Mouse (Mus musculus) forebrain, embryonic 15.5 days (tissue): ENCODE results near the gene BC107364. TPM values are rescaled to one million over a fixed set of nuclear protein-coding genes. Genes with fewer than 3 reads are reported as not detected.
A peak's percentile ranks its signal among the peaks of the same experiment; 100 is the strongest.
"Not testable (repeated sequence)": the region's sequence is repeated elsewhere in the genome, so short reads cannot be mapped to it uniquely, and the experiment has no call there.

Source experiments
- ATAC-seq: fragments of 200-750 bp; cut with Nextera tagmentation; replicated peaks from 2 replicates; pipeline ENCODE4 v1.8.0; 2017; ENCODE audit warnings: mild to moderate bottlenecking, moderate TSS enrichment, moderate library complexity
- H3K27ac ChIP-seq: fragments of 300-500 bp; sonication (generic); replicated peaks from 2 replicates; pipeline ENCODE4 v1.5.1; 2015; ENCODE audit warnings: mild to moderate bottlenecking, inconsistent platforms
- H3K27me3 ChIP-seq: fragments of 300-500 bp; sonication (generic); 2 replicates; pipeline ENCODE4 v1.6.1; 2015; ENCODE audit warnings: inconsistent platforms
- H3K36me3 ChIP-seq: fragments of 300-500 bp; sonication (generic); 2 replicates; pipeline ENCODE4 v1.6.1; 2015; ENCODE audit warnings: mild to moderate bottlenecking, inconsistent platforms
- H3K4me1 ChIP-seq: fragments of 300-500 bp; sonication (generic); 2 replicates; pipeline ENCODE4 v1.6.1; 2015; ENCODE audit warnings: inconsistent platforms
- H3K4me2 ChIP-seq: fragments of 300-500 bp; sonication (generic); replicated peaks from 2 replicates; pipeline ENCODE4 v1.6.1; 2015; ENCODE audit warnings: mild to moderate bottlenecking, inconsistent platforms
- H3K4me3 ChIP-seq: fragments of 300-500 bp; sonication (generic); 2 replicates; pipeline ENCODE4 v1.5.1; 2015; ENCODE audit warnings: mild to moderate bottlenecking, inconsistent platforms
- H3K9ac ChIP-seq: fragments of 300-500 bp; sonication (generic); replicated peaks from 2 replicates; pipeline ENCODE4 v1.6.1; 2015; ENCODE audit warnings: mild to moderate bottlenecking, inconsistent platforms
- H3K9me3 ChIP-seq: fragments of 300-500 bp; sonication (generic); 2 replicates; pipeline ENCODE4 v1.6.1; 2016; ENCODE audit warnings: inconsistent platforms
- WGBS: fragments of 180-500 bp; shearing (Covaris S2); methylation state at CpG from one replicate; pipeline ENCODE4 v1.1.7; 2015; ENCODE audit warnings: mixed read lengths; 5-methylcytosine and 5-hydroxymethylcytosine counted together
- polyA plus RNA-seq: library from polyadenylated mRNA; unstranded; fragments of >200 nt; fragmentation: Nextera tagmentation; extraction: Ambion mirVana; gene quantifications from 2 replicates; pipeline ENCODE4 v1.2.1, GENCODE M21; 2015

Gene BC107364
- polyA plus RNA-seq, 1 experiment from 2014 or later = not detected

GRCm38 (mm10) chr3:96494912-96495311, 42.8 kb upstream of the BC107364 start:
- Histone ChIP-seq H3K9ac (no peak overlapping the region), H3K9me3 (no peaks in the 10 kb centered on the region), H3K27me3 (no peaks in the 10 kb centered on the region), H3K4me1 (peaks cover 4% of the 10 kb centered on the region; the same call in 1 of the 2 replicates), H3K27ac (no peak overlapping the region), H3K36me3 (no peaks in the 10 kb centered on the region), H3K4me2 (no peak overlapping the region), H3K4me3 (no peak overlapping the region)
- 95% methylated on average over 3 of the region's 3 CpGs for WGBS
- no peak for ATAC-seq

GRCm38 (mm10) chr3:96494456-96494855, 42.4 kb upstream of the BC107364 start:
- not testable (repeated sequence) for H3K4me2 ChIP-seq, H3K9ac ChIP-seq, H3K27me3 ChIP-seq, H3K4me3 ChIP-seq, H3K27ac ChIP-seq, ATAC-seq, H3K9me3 ChIP-seq, H3K4me1 ChIP-seq, H3K36me3 ChIP-seq
- 92% methylated on average over 7 of the region's 11 CpGs for WGBS

GRCm38 (mm10) chr3:96489636-96490035, 37.5 kb upstream of the BC107364 start:
- H3K9me3 ChIP-seq, H3K9ac ChIP-seq, H3K4me1 ChIP-seq, H3K4me2 ChIP-seq, H3K27me3 ChIP-seq, ATAC-seq, H3K4me3 ChIP-seq, H3K36me3 ChIP-seq: not testable (repeated sequence)
- peak overlapping the region; percentile 88 for H3K27ac ChIP-seq
- WGBS = 32% methylated on average over 7 of the region's 8 CpGs

GRCm38 (mm10) chr3:96488907-96489629, 37.0 kb upstream of the BC107364 start:
- peak; percentile 69 for ATAC-seq
- not testable (repeated sequence) for H3K4me1 ChIP-seq, H3K9me3 ChIP-seq, H3K9ac ChIP-seq, H3K27me3 ChIP-seq, H3K36me3 ChIP-seq, H3K4me2 ChIP-seq
- H3K4me3 ChIP-seq = peak overlapping the region; percentile 29
- H3K27ac ChIP-seq = peak overlapping the region; percentile 88
- under 1% methylated on average over 9 of the region's 31 CpGs for WGBS

GRCm38 (mm10) chr3:96488290-96488906, 36.3 kb upstream of the BC107364 start:
- peak; percentile 84 for ATAC-seq
- not testable (repeated sequence) for H3K4me1 ChIP-seq

GRCm38 (mm10) chr3:96487596-96488289, 35.6 kb upstream of the BC107364 start:
- H3K4me3 ChIP-seq = peak overlapping the region; percentile 36
- H3K9ac ChIP-seq = peak overlapping the region; percentile 39
- peaks cover 3% of the 10 kb centered on the region; the same call in 1 of the 2 replicates for H3K27me3 ChIP-seq
- 5% methylated on average over 26 of the region's 26 CpGs for WGBS
- H3K27ac ChIP-seq = peak overlapping the region; percentile 90
- no peaks in the 10 kb centered on the region for H3K9me3 ChIP-seq
- no peak for ATAC-seq
- peak overlapping the region; percentile 51 for H3K4me2 ChIP-seq
- H3K36me3 ChIP-seq = no peaks in the 10 kb centered on the region
- H3K4me1 ChIP-seq = peaks cover 3% of the 10 kb centered on the region; the same call in 1 of the 2 replicates

More at GRCm38 (mm10) chr3:96488290-96488906, 36.3 kb upstream of the BC107364 start:
- Histone ChIP-seq H3K4me2 (peak overlapping the region; percentile 51), H3K4me3 (peak overlapping the region; percentile 36), H3K9ac (peak overlapping the region; percentile 39), H3K27ac (peak overlapping the region; percentile 90)
- H3K27me3 ChIP-seq, H3K36me3 ChIP-seq, H3K9me3 ChIP-seq: not testable (repeated sequence)
- 0% methylated on average over 6 of the region's 55 CpGs for WGBS

GRCm38 (mm10) chr3:96486828-96487559, 34.9 kb upstream of the BC107364 start:
- peak overlapping the region; percentile 51 for H3K4me2 ChIP-seq
- WGBS = 12% methylated on average over 8 of the region's 38 CpGs
- not testable (repeated sequence) for H3K36me3 ChIP-seq, H3K4me1 ChIP-seq, H3K9me3 ChIP-seq, H3K9ac ChIP-seq, H3K27me3 ChIP-seq
- H3K27ac ChIP-seq = peak overlapping the region; percentile 90; the same call in 1 of the 2 replicates
- peak overlapping the region; percentile 36 for H3K4me3 ChIP-seq
- peak; percentile 67 for ATAC-seq

- not testable (repeated sequence) for H3K4me1 ChIP-seq, H3K9me3 ChIP-seq, H3K4me3 ChIP-seq, H3K27ac ChIP-seq, H3K36me3 ChIP-seq, H3K4me2 ChIP-seq, H3K27me3 ChIP-seq, H3K9ac ChIP-seq
- 3% methylated on average over 5 of the region's 34 CpGs for WGBS
- ATAC-seq = peak; percentile 33
Measured at GRCm38 (mm10) chr3:96486064-96486827, 34.1 kb upstream of the BC107364 start.

- H3K36me3 ChIP-seq = no peaks in the 10 kb centered on the region
- H3K4me1 ChIP-seq = peaks cover 3% of the 10 kb centered on the region; the same call in 1 of the 2 replicates
- no peak for ATAC-seq
- no peak overlapping the region for H3K9ac ChIP-seq
- H3K27me3 ChIP-seq = peaks cover 3% of the 10 kb centered on the region; the same call in 1 of the 2 replicates
- 70% methylated on average over 2 of the region's 2 CpGs for WGBS
- no peak overlapping the region for H3K4me3 ChIP-seq
- no peak overlapping the region for H3K27ac ChIP-seq
- H3K4me2 ChIP-seq = no peak overlapping the region
- H3K9me3 ChIP-seq = no peaks in the 10 kb centered on the region
Measured at GRCm38 (mm10) chr3:96485361-96485760, 33.3 kb upstream of the BC107364 start.

GRCm38 (mm10) chr3:96484921-96485320, 32.8 kb upstream of the BC107364 start:
- Histone ChIP-seq H3K4me2 (no peak overlapping the region), H3K27me3 (peaks cover 3% of the 10 kb centered on the region; the same call in 1 of the 2 replicates), H3K4me1 (peaks cover 3% of the 10 kb centered on the region; the same call in 1 of the 2 replicates), H3K9ac (no peak overlapping the region), H3K4me3 (no peak overlapping the region), H3K36me3 (no peaks in the 10 kb centered on the region), H3K27ac (no peak overlapping the region), H3K9me3 (no peaks in the 10 kb centered on the region)
- no peak for ATAC-seq
- 70% methylated on average over 4 of the region's 4 CpGs for WGBS

- no peak overlapping the region for H3K4me2 ChIP-seq
- no peak overlapping the region for H3K9ac ChIP-seq
- no peak overlapping the region for H3K27ac ChIP-seq
- H3K36me3 ChIP-seq = no peaks in the 10 kb centered on the region
- H3K27me3 ChIP-seq = peaks cover 6% of the 10 kb centered on the region; the same call in 1 of the 2 replicates
- no peak for ATAC-seq
- 96% methylated on average over 2 of the region's 2 CpGs for WGBS
- no peak overlapping the region for H3K4me3 ChIP-seq
- H3K9me3 ChIP-seq = no peaks in the 10 kb centered on the region
- H3K4me1 ChIP-seq = peaks cover 3% of the 10 kb centered on the region; the same call in 1 of the 2 replicates
Measured at GRCm38 (mm10) chr3:96483946-96484345, 31.8 kb upstream of the BC107364 start.
